In the genomic region with DNA sequence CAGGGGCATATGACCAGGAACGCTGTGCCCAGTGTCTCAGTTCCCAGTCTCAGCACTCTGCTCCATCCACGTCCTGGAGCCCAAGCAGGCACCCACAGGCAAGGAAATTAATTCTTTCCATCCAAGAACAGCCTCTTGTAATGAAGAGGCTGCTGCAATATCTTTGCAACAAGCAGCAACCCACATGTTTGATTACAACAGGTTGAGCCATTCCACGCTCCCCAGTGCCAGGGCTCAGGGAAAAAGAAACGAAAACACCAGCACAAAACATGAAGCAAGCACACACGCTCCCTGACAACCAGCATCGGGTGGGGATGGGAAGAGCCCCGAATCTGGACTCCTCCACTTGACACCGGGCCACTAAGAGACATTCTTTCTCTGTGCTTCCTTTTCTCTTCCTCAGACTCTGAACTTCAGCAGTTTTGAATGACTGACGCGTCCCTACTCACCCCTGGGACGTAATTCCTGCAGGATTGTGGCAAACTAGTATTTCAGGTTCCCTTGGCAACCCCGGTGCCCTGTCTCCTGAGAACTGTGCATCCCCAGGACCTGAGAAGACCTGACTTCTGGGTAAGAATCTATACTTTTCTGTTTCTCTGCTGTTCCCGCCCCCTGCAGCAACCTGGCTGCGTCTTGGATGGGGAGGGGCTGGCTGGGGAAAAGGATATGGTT, we compare ENCODE assay signal across 8 mouse cellular contexts. TPM values are rescaled to one million over a fixed set of nuclear protein-coding genes. Genes with fewer than 3 reads are reported as not detected.
DNase-seq lines count a peak whose midpoint lies in the region; ATAC-seq and TF ChIP-seq lines count a peak whose summit lies in the region.

A gene (plus strand): TSS at position 323 of the 672 bp plus-strand sequence.

- intact Hi-C loops in gastrocnemius, postnatal 36 days (cut with DNase I): no loop called here

- H3K4me2 ChIP-seq in intestine, embryonic 14.5 days (ENCODE audit: low read length): no peak within 1 kb of the TSS
- H3K4me2 ChIP-seq in intestine, postnatal 0 days (replicated peaks; ENCODE audit: low read depth): no peak within 1 kb of the TSS
- no peak within 1 kb of the TSS; the same call in 1 of the 2 replicates for H3K4me2 ChIP-seq in hindbrain, embryonic 12.5 days (replicated peaks)
- H3K4me2 ChIP-seq in midbrain, embryonic 14.5 days (ENCODE audit: low read length): peak within 1 kb of the TSS; percentile 8; the same call in 1 of the 2 replicates

- TF ChIP-seq CTCF in intestine, postnatal 0 days (IDR thresholded peaks at IDR 0.05; ENCODE audit: low read depth): no peak

- WGBS in intestine, embryonic 14.5 days: 37% methylated on average over 14 of the region's 14 CpGs
- WGBS in intestine, postnatal 0 days: 34% methylated on average over 14 of the region's 14 CpGs
- WGBS in hindbrain, embryonic 12.5 days: 34% methylated on average over 14 of the region's 14 CpGs
- 30% methylated on average over 14 of the region's 14 CpGs for WGBS in midbrain, embryonic 14.5 days

- DNase-seq in intestine, embryonic 14.5 days (ENCODE audit: low spot score): no peak
- DNase-seq in adrenal gland, postnatal 14 days: peak; percentile 40
- DNase-seq in midbrain, embryonic 14.5 days: peak; percentile 20
- DNase-seq in cerebellum, adult 18-20 months: no peak
- DNase-seq in gastrocnemius, postnatal 36 days: no peak
- no peak for DNase-seq in gastrocnemius, adult 18-20 months (ENCODE audit: low spot score)

- H3K27me3 ChIP-seq in intestine, embryonic 14.5 days (replicated peaks; ENCODE audit: control insufficient read depth, insufficient read depth, low read length): no peaks in the 10 kb centered on the region
- H3K27me3 ChIP-seq in intestine, postnatal 0 days (replicated peaks; ENCODE audit: control insufficient read depth, insufficient read depth, low read length): no peaks in the 10 kb centered on the region
- no peaks in the 10 kb centered on the region for H3K27me3 ChIP-seq in hindbrain, embryonic 12.5 days
- peaks cover 7% of the 10 kb centered on the region; the same call in 1 of the 2 replicates for H3K27me3 ChIP-seq in midbrain, embryonic 14.5 days (ENCODE audit: control insufficient read depth, insufficient read depth, low read length)

- H3K36me3 ChIP-seq in intestine, embryonic 14.5 days (ENCODE audit: control insufficient read depth, insufficient read depth, low read length): no peaks in the 10 kb centered on the region
- no peaks in the 10 kb centered on the region for H3K36me3 ChIP-seq in intestine, postnatal 0 days (ENCODE audit: control insufficient read depth, insufficient read depth)
- H3K36me3 ChIP-seq in hindbrain, embryonic 12.5 days: no peaks in the 10 kb centered on the region
- H3K36me3 ChIP-seq in midbrain, embryonic 14.5 days (ENCODE audit: control insufficient read depth, insufficient read depth, low read length): no peaks in the 10 kb centered on the region

- H3K4me1 ChIP-seq in intestine, embryonic 14.5 days (replicated peaks; ENCODE audit: control insufficient read depth, insufficient read depth, low read length): no peaks in the 10 kb centered on the region
- no peaks in the 10 kb centered on the region for H3K4me1 ChIP-seq in intestine, postnatal 0 days (replicated peaks; ENCODE audit: control insufficient read depth, insufficient read depth, low read length)
- H3K4me1 ChIP-seq in hindbrain, embryonic 12.5 days: peaks cover 26% of the 10 kb centered on the region
- 0 out of 2 replicates have a peak, but pooled peaks cover 10% of the 10 kb centered on the region for H3K4me1 ChIP-seq in midbrain, embryonic 14.5 days (ENCODE audit: control insufficient read depth, insufficient read depth, low read length)

- H3K27ac ChIP-seq in intestine, embryonic 14.5 days (ENCODE audit: low read depth): no peak within 1 kb of the TSS
- H3K27ac ChIP-seq in intestine, postnatal 0 days (ENCODE audit: low read depth, low read length): no peak within 1 kb of the TSS
- no peak within 1 kb of the TSS for H3K27ac ChIP-seq in hindbrain, embryonic 12.5 days
- no peak within 1 kb of the TSS for H3K27ac ChIP-seq in midbrain, embryonic 14.5 days (replicated peaks; ENCODE audit: low read depth, low read length)

- H3K9me3 ChIP-seq in intestine, embryonic 14.5 days (ENCODE audit: control insufficient read depth, low read length): no peaks in the 10 kb centered on the region
- no peaks in the 10 kb centered on the region for H3K9me3 ChIP-seq in intestine, postnatal 0 days (ENCODE audit: control insufficient read depth)
- no peaks in the 10 kb centered on the region for H3K9me3 ChIP-seq in hindbrain, embryonic 12.5 days (replicated peaks)
- no peaks in the 10 kb centered on the region for H3K9me3 ChIP-seq in midbrain, embryonic 14.5 days (ENCODE audit: control insufficient read depth, low read length)

- no peak for ATAC-seq in intestine, embryonic 14.5 days (replicated peaks; ENCODE audit: low FRiP score, low TSS enrichment, low read depth)
- no peak for ATAC-seq in intestine, postnatal 0 days
- ATAC-seq in hindbrain, embryonic 12.5 days (ENCODE audit: low FRiP score): no peak
- ATAC-seq in midbrain, embryonic 14.5 days (ENCODE audit: low FRiP score, low TSS enrichment): no peak

- H3K9ac ChIP-seq in intestine, embryonic 14.5 days (ENCODE audit: low read length): no peak within 1 kb of the TSS
- H3K9ac ChIP-seq in intestine, postnatal 0 days (ENCODE audit: low read depth, low read length): no peak within 1 kb of the TSS
- no peak within 1 kb of the TSS for H3K9ac ChIP-seq in hindbrain, embryonic 12.5 days
- no peak within 1 kb of the TSS for H3K9ac ChIP-seq in midbrain, embryonic 14.5 days (replicated peaks; ENCODE audit: low read length)

- H3K4me3 ChIP-seq in intestine, embryonic 14.5 days (ENCODE audit: low read depth, low read length): no peak within 1 kb of the TSS
- no peak within 1 kb of the TSS for H3K4me3 ChIP-seq in intestine, postnatal 0 days (ENCODE audit: low read depth, low read length)
- no peak within 1 kb of the TSS for H3K4me3 ChIP-seq in hindbrain, embryonic 12.5 days
- H3K4me3 ChIP-seq in midbrain, embryonic 14.5 days (replicated peaks; ENCODE audit: low read depth, low read length): no peak within 1 kb of the TSS

RNA-seq across cellular contexts. Expression of the gene that starts here (rescaled TPM):
- 36.2 and 36.5 TPM in 2 replicates for polyA plus RNA-seq in intestine, embryonic 14.5 days (2014; fragmentation: Nextera tagmentation; extraction: Ambion mirVana)
- 4.6 and 4.9 TPM in 2 replicates for polyA plus RNA-seq in intestine, postnatal 0 days (2015; fragmentation: Nextera tagmentation; extraction: Ambion mirVana)
- total RNA-seq in adrenal gland, postnatal 14 days (2021): 11.3 and 15.6 TPM in 2 replicates
- polyA plus RNA-seq in hindbrain, embryonic 12.5 days (2016; fragmentation: Nextera tagmentation; extraction: Ambion mirVana): 38.5 and 43.1 TPM in 2 replicates
- 35.3 and 38.0 TPM in 2 replicates for polyA plus RNA-seq in midbrain, embryonic 14.5 days (2014; fragmentation: Nextera tagmentation; extraction: Ambion mirVana)
- total RNA-seq in gastrocnemius, postnatal 36 days (2021): 1 to 10 TPM in 1 of 2 experiments, under 1 TPM in 1; 0.69 to 1.1 TPM
- 1 to 10 TPM; 1.0 to 1.9 TPM for total RNA-seq in gastrocnemius, adult 18-20 months (2021)

Comparison
In these comparisons a context has a peak if more than half of its experiments do, and no peak if none do; other contexts are left out.
1. DNase-seq: peak in adrenal gland, postnatal 14 days (single experiment) and midbrain, embryonic 14.5 days (single experiment); none in intestine, embryonic 14.5 days (single experiment), cerebellum, adult 18-20 months (0 of 2), gastrocnemius, postnatal 36 days (0 of 2) and gastrocnemius, adult 18-20 months (single experiment).